ENCODE assay signal across 8 mouse cellular contexts in genomic region chr17:84510961-84511639, GRCm38 (mm10). TPM values are rescaled to one million over a fixed set of nuclear protein-coding genes. Genes with fewer than 3 reads are reported as not detected.
DNase-seq lines count a peak whose midpoint lies in the region; ATAC-seq and TF ChIP-seq lines count a peak whose summit lies in the region.

No protein-coding gene starts in this region.

- no peaks in the 10 kb centered on the region for H3K36me3 ChIP-seq in liver, adult 2 months (ENCODE audit: control insufficient read depth, insufficient read depth, low read length)
- no peaks in the 10 kb centered on the region for H3K36me3 ChIP-seq in embryonic facial prominence, embryonic 15.5 days
- H3K36me3 ChIP-seq in limb, embryonic 12.5 days, result no peaks in the 10 kb centered on the region
- H3K36me3 ChIP-seq in neural tube, embryonic 14.5 days (ENCODE audit: control insufficient read depth, insufficient read depth, low read length), result no peaks in the 10 kb centered on the region

- no peaks in the 10 kb centered on the region for H3K9me3 ChIP-seq in embryonic facial prominence, embryonic 15.5 days (replicated peaks)
- no peaks in the 10 kb centered on the region for H3K9me3 ChIP-seq in limb, embryonic 12.5 days
- H3K9me3 ChIP-seq in neural tube, embryonic 14.5 days (ENCODE audit: control insufficient read depth, low read length), result no peaks in the 10 kb centered on the region

- H3K9ac ChIP-seq in liver, adult 2 months (ENCODE audit: low read depth, low read length), result no peak overlapping the region
- H3K9ac ChIP-seq in embryonic facial prominence, embryonic 15.5 days, result no peak overlapping the region
- H3K9ac ChIP-seq in limb, embryonic 12.5 days (replicated peaks), result peak overlapping the region; percentile 81; the same call in 1 of the 2 replicates
- H3K9ac ChIP-seq in neural tube, embryonic 14.5 days (replicated peaks; ENCODE audit: low read depth, low read length), result peak overlapping the region; percentile 80

- intact Hi-C loops in left cerebral cortex, postnatal 25 days (cut with DNase I), result loop anchor here (5.0 kb wide), 4 partner anchors 71 to 254 kb away; partner anchors contain the start of gene Dync2li1

- ATAC-seq in embryonic facial prominence, embryonic 15.5 days (ENCODE audit: insufficient number of reproducible peaks, low FRiP score, low TSS enrichment, low read depth), result no peak
- no peak for ATAC-seq in limb, embryonic 12.5 days (ENCODE audit: insufficient number of reproducible peaks, insufficient read depth, low FRiP score, low TSS enrichment, low read depth)
- ATAC-seq in neural tube, embryonic 14.5 days (ENCODE audit: low read depth), result no peak

- H3K79me2 ChIP-seq in liver, adult 2 months (ENCODE audit: control insufficient read depth, insufficient read depth, low read length), result no peaks in the 10 kb centered on the region

- TF ChIP-seq POLR2A in liver, adult 2 months (IDR thresholded peaks at IDR 0.05; ENCODE audit: extremely low read depth, insufficient read depth, low read length), result no peak

- no peak for TF ChIP-seq CTCF in liver, adult 2 months (IDR thresholded peaks at IDR 0.05; ENCODE audit: low read depth, low read length)

- H3K4me2 ChIP-seq in embryonic facial prominence, embryonic 15.5 days (replicated peaks), result peak overlapping the region; percentile 67
- H3K4me2 ChIP-seq in limb, embryonic 12.5 days, result peak overlapping the region; percentile 84
- H3K4me2 ChIP-seq in neural tube, embryonic 14.5 days (ENCODE audit: low read depth, low read length), result peak overlapping the region; percentile 95

- H3K27ac ChIP-seq in liver, adult 2 months (replicated peaks; ENCODE audit: insufficient read depth, low read depth, low read length), result no peak overlapping the region
- H3K27ac ChIP-seq in embryonic facial prominence, embryonic 15.5 days (replicated peaks), result peak overlapping the region; percentile 86
- H3K27ac ChIP-seq in limb, embryonic 12.5 days, result peak overlapping the region; percentile 60
- H3K27ac ChIP-seq in neural tube, embryonic 14.5 days (ENCODE audit: low read depth, low read length), result no peak overlapping the region

- WGBS in liver, adult 2 months, result 68% methylated on average over 11 of the region's 11 CpGs
- 25% methylated on average over 11 of the region's 11 CpGs for WGBS in embryonic facial prominence, embryonic 15.5 days
- 30% methylated on average over 11 of the region's 11 CpGs for WGBS in limb, embryonic 12.5 days
- WGBS in neural tube, embryonic 14.5 days, result 33% methylated on average over 11 of the region's 11 CpGs

- H3K27me3 ChIP-seq in liver, adult 2 months (ENCODE audit: control insufficient read depth, insufficient read depth, low read length), result peaks cover 10% of the 10 kb centered on the region
- no peaks in the 10 kb centered on the region for H3K27me3 ChIP-seq in embryonic facial prominence, embryonic 15.5 days
- no peaks in the 10 kb centered on the region; the same call in 1 of the 2 replicates for H3K27me3 ChIP-seq in limb, embryonic 12.5 days
- no peaks in the 10 kb centered on the region for H3K27me3 ChIP-seq in neural tube, embryonic 14.5 days (ENCODE audit: control insufficient read depth, insufficient read depth, low read length)

- H3K4me3 ChIP-seq in liver, adult 2 months (ENCODE audit: insufficient read depth, low read depth, low read length), result peak overlapping the region; percentile 51; the same call in 1 of the 2 replicates
- H3K4me3 ChIP-seq in embryonic facial prominence, embryonic 15.5 days (replicated peaks), result peak overlapping the region; percentile 83
- peak overlapping the region; percentile 81 for H3K4me3 ChIP-seq in limb, embryonic 12.5 days (replicated peaks)
- H3K4me3 ChIP-seq in neural tube, embryonic 14.5 days (ENCODE audit: low read depth, low read length), result peak overlapping the region; percentile 49

- DNase-seq in liver, adult 2 months (ENCODE audit: extremely low read depth, low read depth, low spot score), result no peak
- DNase-seq in liver, result no peak
- no peak for DNase-seq in left cerebral cortex, postnatal 25 days (ENCODE audit: low spot score in 2 of 2)
- no peak for DNase-seq in spleen, postnatal 4 days (ENCODE audit: low spot score in 2 of 2)
- DNase-seq in yolk sac, embryonic 10.5 days (ENCODE audit: low spot score), result no peak

- H3K4me1 ChIP-seq in liver, adult 2 months (ENCODE audit: control insufficient read depth, insufficient read depth, low read length), result no peaks in the 10 kb centered on the region
- H3K4me1 ChIP-seq in embryonic facial prominence, embryonic 15.5 days, result peaks cover 24% of the 10 kb centered on the region
- peaks cover 20% of the 10 kb centered on the region for H3K4me1 ChIP-seq in limb, embryonic 12.5 days (replicated peaks)
- H3K4me1 ChIP-seq in neural tube, embryonic 14.5 days (ENCODE audit: control insufficient read depth, insufficient read depth, low read length), result no peaks in the 10 kb centered on the region

RNA-seq across cellular contexts. Expression of gene Plekhh2, which starts 0.6 kb away (rescaled TPM):
- total RNA-seq in liver, adult 2 months (2014; rRNA removed), result 0.65 and 1.3 TPM in 2 replicates
- polyA plus RNA-seq in liver, adult 2 months (2012; rRNA removed), result 0.42 and 0.46 TPM in 2 replicates
- polyA plus RNA-seq in embryonic facial prominence, embryonic 15.5 days (2015; fragmentation: Nextera tagmentation; extraction: Ambion mirVana), result 8.9 and 9.5 TPM in 2 replicates
- 6.7 and 7.0 TPM in 2 replicates for polyA plus RNA-seq in limb, embryonic 12.5 days (2016; fragmentation: Nextera tagmentation; extraction: Ambion mirVana)
- polyA plus RNA-seq in neural tube, embryonic 14.5 days (2014; fragmentation: Nextera tagmentation; extraction: Ambion mirVana), result 2.3 and 2.8 TPM in 2 replicates
- total RNA-seq in left cerebral cortex, postnatal 25 days (2021), result 1 to 10 TPM; 5.0 to 5.4 TPM

RNA-seq across cellular contexts. Expression of gene Thada, which starts 45.1 kb away (rescaled TPM):
- total RNA-seq in liver, adult 2 months (2014; rRNA removed), result 6.1 and 7.4 TPM in 2 replicates
- 1.8 and 2.8 TPM in 2 replicates for polyA plus RNA-seq in liver, adult 2 months (2012; rRNA removed)
- polyA plus RNA-seq in embryonic facial prominence, embryonic 15.5 days (2015; fragmentation: Nextera tagmentation; extraction: Ambion mirVana), result 6.8 and 7.9 TPM in 2 replicates
- polyA plus RNA-seq in limb, embryonic 12.5 days (2016; fragmentation: Nextera tagmentation; extraction: Ambion mirVana), result 12.1 and 15.3 TPM in 2 replicates
- polyA plus RNA-seq in neural tube, embryonic 14.5 days (2014; fragmentation: Nextera tagmentation; extraction: Ambion mirVana), result 8.7 and 12.8 TPM in 2 replicates
- total RNA-seq in left cerebral cortex, postnatal 25 days (2021), result 10 to 100 TPM; 12.7 to 14.5 TPM

Comparison
In these comparisons a context has a peak if more than half of its experiments do, and no peak if none do; other contexts are left out.
1. H3K27ac ChIP-seq: peak in embryonic facial prominence, embryonic 15.5 days (single experiment) and limb, embryonic 12.5 days (single experiment); none in liver, adult 2 months (single experiment) and neural tube, embryonic 14.5 days (single experiment).
2. H3K9ac ChIP-seq: peak in limb, embryonic 12.5 days (single experiment) and neural tube, embryonic 14.5 days (single experiment); none in liver, adult 2 months (single experiment) and embryonic facial prominence, embryonic 15.5 days (single experiment).
3. Peak in every context shown above with its lines, with median percentiles within 50 percentile points of each other: H3K4me3 ChIP-seq and H3K4me2 ChIP-seq.